Mouse (Mus musculus) neural tube, embryonic 11.5 days (tissue): Measurements from ENCODE around the gene Cep57l1. TPM values are rescaled to one million over a fixed set of nuclear protein-coding genes. Genes with fewer than 3 reads are reported as not detected.
"Not testable (repeated sequence)": the region's sequence is repeated elsewhere in the genome, so short reads cannot be mapped to it uniquely, and the experiment has no call there.

Experiments
- ATAC-seq: fragments of 200-750 bp; cut with Nextera tagmentation; 2 replicates; pipeline ENCODE4 v1.8.0; 2017; ENCODE audit warnings: moderate number of reproducible peaks, mild to moderate bottlenecking, moderate TSS enrichment, moderate library complexity; ENCODE audit not compliant: insufficient read depth, low FRiP score, low TSS enrichment
- DNase-seq: peaks from one replicate; pipeline ENCODE4 v3.0.0-alpha.2; 2015; ENCODE audit warnings: low spot score
- H3K27ac ChIP-seq: fragments of 300-500 bp; sonication (generic); 2 replicates; pipeline ENCODE4 v1.5.1; 2014; ENCODE audit warnings: low read depth, mild to moderate bottlenecking, low read length
- H3K27me3 ChIP-seq: fragments of 300-500 bp; sonication (generic); 2 replicates; pipeline ENCODE4 v1.6.1; 2014; ENCODE audit warnings: mild to moderate bottlenecking, low read length, mixed read lengths; ENCODE audit not compliant: control insufficient read depth, insufficient read depth
- H3K36me3 ChIP-seq: fragments of 300-500 bp; sonication (generic); 2 replicates; pipeline ENCODE4 v1.6.1; 2014; ENCODE audit warnings: mild to moderate bottlenecking, low read length, moderate library complexity, mixed read lengths; ENCODE audit not compliant: control insufficient read depth, insufficient read depth
- H3K4me1 ChIP-seq: fragments of 300-500 bp; sonication (generic); 2 replicates; pipeline ENCODE4 v1.6.1; 2014; ENCODE audit warnings: low read length, mixed read lengths; ENCODE audit not compliant: control insufficient read depth, insufficient read depth
- H3K4me2 ChIP-seq: fragments of 300-500 bp; sonication (generic); 2 replicates; pipeline ENCODE4 v1.6.1; 2014; ENCODE audit warnings: low read depth, mild to moderate bottlenecking, moderate library complexity
- H3K4me3 ChIP-seq: fragments of 300-500 bp; sonication (generic); 2 replicates; pipeline ENCODE4 v1.5.1; 2014; ENCODE audit warnings: low read depth, low read length
- H3K9ac ChIP-seq: fragments of 300-500 bp; sonication (generic); 2 replicates; pipeline ENCODE4 v1.6.1; 2014; ENCODE audit warnings: mild to moderate bottlenecking, low read length
- H3K9me3 ChIP-seq: fragments of 300-500 bp; sonication (generic); 2 replicates; pipeline ENCODE4 v1.6.1; 2016; ENCODE audit warnings: low read length; ENCODE audit not compliant: control insufficient read depth
- WGBS: fragments of 180-500 bp; shearing (Covaris S2); extraction: QIAGEN DNeasy Blood & Tissue Kit; methylation state at CpG from one replicate; pipeline ENCODE4 v1.1.7; 2014; 5-methylcytosine and 5-hydroxymethylcytosine counted together
- polyA plus RNA-seq: library from polyadenylated mRNA; unstranded; fragments of >200 nt; fragmentation: Nextera tagmentation; extraction: Ambion mirVana; gene quantifications from 2 replicates; pipeline ENCODE4 v1.2.1, GENCODE M21; 2014

The Cep57l1 gene
- polyA plus RNA-seq, 1 experiment from 2014 or later = 19.1 TPM

- no peaks in the 10 kb centered on the region for H3K4me1 ChIP-seq
- H3K9me3 ChIP-seq = no peaks in the 10 kb centered on the region
- no peak for DNase-seq
- H3K9ac ChIP-seq = no peak overlapping the region
- no peaks in the 10 kb centered on the region for H3K27me3 ChIP-seq
- H3K27ac ChIP-seq = no peak overlapping the region
- ATAC-seq = no peak
- no peak overlapping the region for H3K4me3 ChIP-seq
- no peak overlapping the region for H3K4me2 ChIP-seq
- 85% methylated on average over 2 of the region's 2 CpGs for WGBS
- H3K36me3 ChIP-seq = no peaks in the 10 kb centered on the region
These were observed 20.3 kb upstream of the Cep57l1 start for GRCm38 (mm10) chr10:41829980-41830379.

GRCm38 (mm10) chr10:41829191-41829590, 19.5 kb upstream of the Cep57l1 start:
- H3K27me3 ChIP-seq = no peaks in the 10 kb centered on the region
- H3K4me1 ChIP-seq = no peaks in the 10 kb centered on the region
- H3K9ac ChIP-seq = no peak overlapping the region
- DNase-seq (no peak), ATAC-seq (no peak)
- no peak overlapping the region for H3K4me3 ChIP-seq
- no peak overlapping the region for H3K4me2 ChIP-seq
- H3K36me3 ChIP-seq = no peaks in the 10 kb centered on the region
- H3K9me3 ChIP-seq = no peaks in the 10 kb centered on the region
- no peak overlapping the region for H3K27ac ChIP-seq
- 89% methylated on average over 5 of the region's 5 CpGs for WGBS

GRCm38 (mm10) chr10:41827784-41828183, 18.1 kb upstream of the Cep57l1 start:
- 89% methylated on average over 4 of the region's 4 CpGs for WGBS
- ATAC-seq (no peak), DNase-seq (no peak)
- Histone ChIP-seq H3K27ac (no peak overlapping the region), H3K4me3 (no peak overlapping the region), H3K9ac (no peak overlapping the region), H3K4me1 (no peaks in the 10 kb centered on the region), H3K36me3 (no peaks in the 10 kb centered on the region), H3K27me3 (no peaks in the 10 kb centered on the region), H3K4me2 (no peak overlapping the region), H3K9me3 (no peaks in the 10 kb centered on the region)

DNA sequence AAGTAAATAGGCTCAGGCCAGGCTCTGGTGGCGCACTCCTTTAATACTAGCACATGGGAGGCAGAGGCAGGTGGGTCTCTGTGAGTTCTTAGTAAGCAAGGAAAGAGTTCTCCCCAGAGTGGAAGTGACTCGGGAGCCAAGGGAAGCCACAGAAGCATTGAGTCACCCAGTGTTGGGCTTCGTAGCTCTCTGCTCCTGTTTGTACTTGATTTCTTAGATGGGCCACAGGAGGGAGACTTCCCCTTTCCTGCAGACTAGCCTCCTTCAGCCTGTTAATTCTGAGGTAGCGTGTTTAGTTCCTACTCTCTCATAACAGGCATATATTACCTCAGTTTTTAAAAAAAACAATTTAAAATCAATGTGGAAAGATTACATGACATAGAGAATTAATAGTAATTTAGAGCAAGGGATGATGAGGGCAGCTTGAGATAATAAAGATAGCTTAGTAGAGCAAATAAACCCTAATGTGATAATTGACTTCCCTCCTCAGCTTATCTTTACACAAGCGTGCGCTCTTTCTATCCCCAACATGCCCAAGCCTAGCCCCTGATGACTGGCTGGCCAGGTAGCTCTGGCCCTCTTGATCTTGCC, 16.9 kb upstream of the Cep57l1 start:
- 92% methylated on average over 6 of the region's 6 CpGs for WGBS
- no peak for ATAC-seq
- H3K36me3 ChIP-seq = no peaks in the 10 kb centered on the region
- no peaks in the 10 kb centered on the region for H3K9me3 ChIP-seq
- no peaks in the 10 kb centered on the region for H3K4me1 ChIP-seq
- H3K27ac ChIP-seq = no peak overlapping the region
- H3K4me3 ChIP-seq = no peak overlapping the region
- H3K27me3 ChIP-seq = no peaks in the 10 kb centered on the region
- DNase-seq = no peak
- H3K4me2 ChIP-seq = no peak overlapping the region
- H3K9ac ChIP-seq = no peak overlapping the region

DNA sequence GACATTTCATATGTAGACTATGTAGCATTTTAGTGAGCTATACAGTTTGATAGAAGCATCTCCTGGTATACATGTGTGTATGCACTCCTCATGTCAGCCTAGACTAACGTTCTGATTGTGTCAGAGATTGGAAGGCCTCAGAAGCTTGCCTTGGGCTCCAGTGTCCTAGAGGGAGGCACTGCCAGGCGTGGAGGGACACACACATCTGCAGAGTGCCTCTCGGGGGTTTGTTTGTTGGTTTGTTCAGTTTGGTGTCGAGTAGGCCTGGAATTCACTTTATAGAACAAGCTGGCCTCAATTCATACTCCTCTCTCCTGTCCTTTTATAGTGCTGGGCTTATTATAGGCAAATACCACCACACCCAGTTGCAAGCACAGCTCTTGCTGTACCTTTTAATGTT, 16.3 kb upstream of the Cep57l1 start:
- no peak for DNase-seq
- no peak overlapping the region for H3K27ac ChIP-seq
- no peaks in the 10 kb centered on the region for H3K9me3 ChIP-seq
- no peak overlapping the region for H3K9ac ChIP-seq
- 80% methylated on average over 4 of the region's 4 CpGs for WGBS
- H3K4me3 ChIP-seq = no peak overlapping the region
- no peaks in the 10 kb centered on the region for H3K4me1 ChIP-seq
- H3K27me3 ChIP-seq = no peaks in the 10 kb centered on the region
- H3K4me2 ChIP-seq = no peak overlapping the region
- H3K36me3 ChIP-seq = no peaks in the 10 kb centered on the region
- no peak for ATAC-seq

DNA sequence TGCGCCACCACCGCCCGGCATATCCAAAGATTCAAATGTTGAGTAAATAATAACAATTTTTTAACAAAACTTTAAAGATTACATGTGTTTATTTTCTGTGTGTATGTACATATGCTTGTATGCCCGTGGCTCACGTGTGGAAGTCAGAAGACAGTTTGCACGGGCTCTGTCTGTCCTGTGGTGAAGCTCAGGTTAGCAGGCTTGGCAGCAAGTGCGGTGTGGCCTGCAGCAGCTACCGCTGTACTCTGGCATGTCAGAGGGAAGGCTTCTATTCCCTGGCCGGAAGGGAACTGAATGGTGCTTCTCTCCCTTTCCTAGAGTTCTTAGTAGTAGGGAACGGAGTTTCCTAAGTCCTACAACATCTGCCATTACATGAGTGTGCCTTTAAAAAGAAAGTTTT, 15.4 kb upstream of the Cep57l1 start:
- Histone ChIP-seq H3K36me3 (no peaks in the 10 kb centered on the region), H3K4me2 (no peak overlapping the region), H3K9ac (no peak overlapping the region), H3K27me3 (no peaks in the 10 kb centered on the region), H3K4me3 (no peak overlapping the region), H3K9me3 (no peaks in the 10 kb centered on the region), H3K4me1 (no peaks in the 10 kb centered on the region), H3K27ac (no peak overlapping the region)
- WGBS = 86% methylated on average over 10 of the region's 10 CpGs
- DNase-seq = no peak
- no peak for ATAC-seq

- ATAC-seq (no peak), DNase-seq (no peak)
- 77% methylated on average over 4 of the region's 4 CpGs for whole genome bisulfite sequencing
These were observed 14.2 kb upstream of the Cep57l1 start for GRCm38 (mm10) chr10:41823916-41824315.

GRCm38 (mm10) chr10:41823282-41823675, 13.6 kb upstream of the Cep57l1 start:
- WGBS = 96% methylated on average over 2 of the region's 4 CpGs
- not testable (repeated sequence) for H3K36me3 ChIP-seq, H3K9ac ChIP-seq, H3K27me3 ChIP-seq, DNase-seq, ATAC-seq, H3K4me3 ChIP-seq, H3K4me2 ChIP-seq, H3K4me1 ChIP-seq, H3K9me3 ChIP-seq, H3K27ac ChIP-seq

More at GRCm38 (mm10) chr10:41823916-41824315, 14.2 kb upstream of the Cep57l1 start:
- no peaks in the 10 kb centered on the region for H3K4me1 ChIP-seq
- no peaks in the 10 kb centered on the region for H3K27me3 ChIP-seq
- no peak overlapping the region for H3K9ac ChIP-seq
- H3K36me3 ChIP-seq = no peaks in the 10 kb centered on the region
- H3K9me3 ChIP-seq = no peaks in the 10 kb centered on the region
- H3K4me2 ChIP-seq = no peak overlapping the region
- H3K27ac ChIP-seq = no peak overlapping the region
- no peak overlapping the region for H3K4me3 ChIP-seq

GRCm38 (mm10) chr10:41822573-41823281, 13.1 kb upstream of the Cep57l1 start:
- no peak overlapping the region for H3K9ac ChIP-seq
- H3K27ac ChIP-seq = no peak overlapping the region
- ATAC-seq (no peak), DNase-seq (no peak)
- H3K4me2 ChIP-seq = no peak overlapping the region
- no peaks in the 10 kb centered on the region for H3K4me1 ChIP-seq
- no peak overlapping the region for H3K4me3 ChIP-seq
- no peaks in the 10 kb centered on the region for H3K27me3 ChIP-seq
- no peaks in the 10 kb centered on the region for H3K36me3 ChIP-seq
- WGBS = 85% methylated on average over 5 of the region's 5 CpGs
- H3K9me3 ChIP-seq = no peaks in the 10 kb centered on the region
